Mouse (Mus musculus) retina, postnatal 7 days (tissue): ENCODE data around the gene Gm4792.

Experiments used
- DNase-seq: peaks from one replicate; pipeline ENCODE4 v3.0.0-alpha.2; 2012; ENCODE audit warnings: low read depth, low spot score

The Gm4792 gene

DNA sequence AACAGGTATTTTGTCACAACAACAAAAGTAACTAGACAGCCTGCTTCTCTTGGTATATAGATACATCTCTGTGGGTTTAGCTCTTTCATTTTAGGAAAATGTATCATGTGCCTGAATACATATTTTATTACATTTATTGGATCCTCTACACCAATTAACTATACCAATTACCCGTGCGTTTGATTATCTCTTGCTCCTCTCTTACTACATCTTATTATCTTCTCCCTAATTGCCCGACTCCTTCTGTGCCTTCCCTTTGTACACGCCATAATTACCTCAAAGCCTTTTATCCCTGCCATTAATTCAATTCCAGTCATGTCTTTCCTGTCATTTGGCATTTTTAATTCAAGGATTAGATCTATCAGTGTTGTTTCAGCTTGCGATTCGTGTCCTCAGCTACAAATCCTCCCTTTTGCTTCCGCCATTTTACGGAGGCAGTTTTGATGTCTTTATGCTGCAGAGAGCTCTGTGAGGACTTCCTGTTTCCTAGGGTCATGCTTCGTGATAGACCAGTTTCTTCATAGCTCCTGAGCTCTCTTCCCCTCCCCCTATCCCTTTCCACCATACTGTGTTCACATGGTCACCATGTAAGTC, 5.7 kb upstream of the Gm4792 start:
- no peak for DNase-seq

DNA sequence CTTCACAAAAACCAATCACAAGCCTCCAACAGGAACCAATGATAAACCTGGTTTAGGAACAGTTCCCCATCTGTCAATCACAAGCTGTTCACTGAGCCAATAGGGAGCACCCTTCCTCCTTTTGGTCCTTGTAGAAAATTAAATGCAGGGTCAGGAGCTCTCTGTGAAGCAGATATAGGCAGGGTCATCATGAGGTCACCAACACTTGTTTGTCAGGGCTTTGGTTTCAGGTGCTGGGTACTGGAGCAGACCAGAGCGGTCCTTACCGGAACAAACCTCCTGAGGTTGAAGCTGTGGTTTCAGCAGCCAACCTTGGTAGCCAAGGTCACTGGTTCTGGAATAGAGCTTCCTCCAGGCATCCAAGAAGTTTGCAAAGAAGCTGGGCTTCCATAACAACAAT, 798 bp upstream of the Gm4792 start:
- no peak for DNase-seq

DNA sequence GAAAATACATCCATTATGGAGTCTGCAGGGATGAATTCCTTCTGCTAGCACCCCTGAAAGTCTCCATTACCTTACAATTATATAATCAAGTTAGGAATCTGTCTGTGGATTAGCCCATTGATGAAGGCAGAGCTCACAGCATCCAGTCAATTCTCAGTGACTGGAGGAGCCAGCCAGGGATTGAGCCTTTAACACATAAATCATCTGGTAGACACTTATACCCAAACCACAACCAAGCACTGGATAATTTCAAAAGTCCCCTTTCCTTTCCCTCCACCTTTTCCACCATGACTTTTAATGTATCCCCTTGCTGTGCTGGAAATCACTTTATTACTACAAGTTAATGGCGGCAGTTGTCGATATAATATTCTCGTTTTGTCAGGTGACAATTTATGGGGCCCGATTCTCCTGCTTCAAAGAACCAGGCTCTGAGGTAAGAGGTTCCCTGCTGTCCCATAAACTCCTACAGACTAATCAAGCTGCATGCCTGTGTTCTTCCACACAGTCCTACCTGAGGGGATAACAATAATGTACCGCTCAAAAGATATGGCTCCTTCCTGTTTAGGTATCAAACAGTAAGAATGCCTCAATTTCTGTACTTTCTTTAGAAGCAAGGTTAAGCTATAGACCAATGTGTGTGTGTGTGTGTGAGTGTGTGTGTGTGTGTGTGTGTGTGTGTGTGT, 2.4 kb downstream of the Gm4792 start:
- DNase-seq: no peak

DNA sequence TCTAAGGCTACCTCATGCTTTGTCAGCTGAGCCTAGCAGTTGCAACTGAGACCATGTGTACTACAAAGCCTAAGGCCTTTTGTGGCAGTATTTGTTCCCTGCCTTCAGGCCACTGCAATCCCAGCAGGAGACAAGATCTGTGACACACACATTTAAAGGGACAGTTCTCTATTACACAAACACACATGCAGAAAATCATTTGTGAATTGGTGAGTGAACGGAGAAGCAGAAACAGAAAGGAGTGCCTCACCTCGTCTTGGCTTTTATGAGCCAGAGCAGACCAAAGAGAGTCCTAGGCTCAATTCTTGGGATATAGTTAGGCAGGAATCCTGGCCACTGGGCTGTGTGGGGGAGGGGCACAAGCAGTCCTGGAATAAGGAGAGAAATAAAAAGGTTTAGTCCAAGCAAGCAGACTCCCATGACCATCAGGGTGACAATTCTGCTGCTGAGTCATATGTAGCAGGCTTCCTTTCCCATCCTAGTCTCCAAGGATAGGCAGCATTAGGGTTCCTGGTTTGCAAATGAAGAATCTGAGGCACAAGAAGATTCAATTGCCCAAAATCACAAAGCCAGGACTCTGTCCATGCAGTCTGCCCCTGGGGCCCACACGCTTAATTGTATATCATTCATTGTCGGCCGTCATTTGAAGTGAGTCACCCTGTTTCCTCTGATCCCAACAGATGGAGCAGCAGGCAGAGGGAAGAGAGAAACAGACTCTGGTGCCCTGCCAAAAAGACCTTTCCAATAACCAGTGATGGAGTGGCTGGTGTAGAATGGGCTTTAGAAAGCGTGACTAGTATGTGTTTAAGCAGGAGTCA, 3.4 kb downstream of the Gm4792 start:
- DNase-seq: no peak

DNA sequence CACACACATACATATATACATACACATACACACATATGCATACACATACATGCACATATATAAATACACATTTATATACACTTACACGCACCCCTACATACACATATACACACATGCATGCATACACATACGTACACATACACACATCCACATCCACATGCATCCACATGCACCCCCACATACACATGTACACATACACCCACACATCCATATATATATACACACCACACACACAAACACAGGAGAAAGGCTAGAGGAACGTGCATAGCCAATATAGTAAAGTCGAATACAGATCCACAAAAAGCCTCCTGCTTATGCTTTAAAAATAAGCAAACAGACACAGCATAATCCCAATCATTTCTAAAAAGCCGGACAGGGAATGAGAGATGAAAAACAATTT, 4.1 kb downstream of the Gm4792 start:
- DNase-seq: no peak

DNA sequence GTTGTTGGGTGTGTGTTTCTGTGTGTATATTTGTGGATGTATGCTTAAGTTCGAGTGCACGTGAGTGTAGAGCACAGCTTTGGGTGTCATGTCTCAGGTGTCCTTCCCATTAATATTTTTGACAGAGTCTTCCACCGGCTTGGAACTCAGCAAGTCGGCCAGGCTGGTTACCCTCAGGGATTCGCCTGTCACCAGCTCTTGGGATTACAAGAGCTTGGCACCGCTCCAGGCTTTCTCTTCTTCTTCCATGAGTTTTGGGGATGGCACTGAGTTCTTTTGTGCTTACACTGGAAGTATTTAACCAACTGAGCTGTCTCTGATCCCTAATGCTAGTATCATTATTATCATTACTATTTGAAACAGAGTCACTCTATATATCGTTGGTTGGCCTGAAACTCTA, 15.7 kb downstream of the Gm4792 start:
- DNase-seq: no peak

DNA sequence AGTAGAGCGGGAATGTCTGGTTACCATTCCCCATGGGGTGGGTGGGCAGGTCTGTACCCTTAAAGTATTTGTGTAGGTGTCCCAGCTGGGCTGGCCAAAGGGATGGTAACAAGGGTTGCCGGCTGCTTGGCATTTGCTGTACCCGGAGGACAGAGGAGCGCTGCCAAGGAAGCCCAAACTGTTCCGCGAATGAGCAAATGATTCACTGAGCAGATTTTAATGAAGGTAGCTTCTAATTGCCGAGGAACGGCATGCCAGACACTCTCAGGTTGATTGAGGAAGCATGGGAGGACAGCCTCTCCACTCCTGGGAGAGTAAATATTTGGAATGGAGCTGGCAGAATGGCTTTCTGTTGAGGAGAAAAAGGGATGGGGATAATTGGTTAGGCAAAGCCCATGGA, 16.3 kb downstream of the Gm4792 start:
- DNase-seq: no peak

DNA sequence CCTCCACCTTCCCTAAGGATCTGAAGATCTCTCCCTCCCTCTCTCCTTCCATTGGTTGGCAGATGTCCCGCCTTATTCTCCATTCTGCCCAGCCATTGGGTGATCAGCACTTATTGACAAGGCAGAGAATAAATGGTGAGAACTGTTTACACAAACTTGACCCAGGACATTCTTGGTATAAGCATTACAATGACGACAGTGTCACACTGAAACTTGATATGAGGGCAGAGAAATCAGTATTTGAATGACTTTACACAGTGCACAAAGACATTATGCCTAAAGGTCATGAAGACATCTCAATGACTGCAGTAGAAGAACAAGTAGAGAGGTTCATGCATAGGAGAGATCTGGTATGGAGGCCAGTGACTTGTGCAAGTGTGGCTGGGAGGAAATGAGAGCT, 22.0 kb downstream of the Gm4792 start:
- DNase-seq: no peak

DNA sequence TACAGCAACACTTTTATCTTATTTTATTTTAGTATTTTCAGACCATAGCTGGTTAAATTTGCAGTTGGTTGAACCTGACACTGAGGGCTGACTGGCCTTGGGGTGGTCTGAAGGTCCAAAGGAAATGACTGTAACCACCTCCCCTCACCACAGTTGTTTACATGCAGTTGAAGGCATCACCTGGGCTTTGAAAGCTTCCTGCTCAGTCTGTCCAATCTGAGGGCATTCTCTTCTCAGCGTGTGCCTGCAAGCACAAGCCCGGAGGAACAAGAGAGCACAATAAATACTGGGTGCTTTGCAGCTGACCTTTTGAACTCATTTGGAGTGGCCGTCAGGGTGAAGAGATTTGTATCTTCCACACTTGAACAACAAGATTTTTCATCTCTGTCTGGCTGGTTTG, 23.2 kb downstream of the Gm4792 start:
- DNase-seq: no peak

DNA sequence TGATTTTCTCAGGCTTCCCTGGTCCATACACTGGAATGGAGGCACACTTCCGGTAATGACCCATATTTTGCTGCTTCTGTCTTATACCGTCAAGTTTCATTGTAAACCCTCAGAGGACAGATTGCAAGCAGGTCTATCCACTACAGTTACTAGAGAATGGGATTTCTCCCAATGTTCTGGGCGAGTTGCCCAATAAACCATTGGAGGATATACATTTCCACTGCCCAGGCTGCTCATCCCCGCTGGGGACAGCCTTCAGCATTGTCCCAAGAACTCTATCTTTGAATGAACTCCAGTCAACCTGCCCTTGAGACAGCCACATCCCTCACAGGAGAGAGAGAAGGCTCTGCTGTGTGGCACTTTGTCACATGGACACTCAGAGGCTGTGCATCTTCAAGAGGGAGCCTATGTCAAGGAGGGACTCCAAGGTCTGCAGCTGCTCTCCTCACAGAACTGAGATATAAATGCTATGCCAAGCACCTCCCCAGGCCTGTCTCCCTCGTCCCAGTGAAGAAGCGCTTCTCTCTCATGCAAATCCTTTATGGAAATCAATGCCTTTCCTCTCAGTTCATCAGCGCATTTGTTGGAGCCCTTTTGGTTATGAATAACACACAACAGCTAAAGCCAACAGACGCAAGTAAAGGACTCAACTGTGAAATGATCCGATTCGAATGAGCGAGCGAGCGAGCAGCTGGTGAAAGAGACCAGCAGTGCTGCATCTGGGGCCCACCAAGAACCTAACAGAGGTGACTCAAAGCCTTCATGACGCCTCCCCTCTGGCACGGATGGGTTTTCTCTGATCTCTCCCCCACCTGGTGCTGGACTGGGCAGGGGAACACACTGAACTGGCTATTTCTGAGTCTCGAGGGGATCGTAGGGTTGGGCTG, 32.6 kb downstream of the Gm4792 start:
- no peak for DNase-seq

DNA sequence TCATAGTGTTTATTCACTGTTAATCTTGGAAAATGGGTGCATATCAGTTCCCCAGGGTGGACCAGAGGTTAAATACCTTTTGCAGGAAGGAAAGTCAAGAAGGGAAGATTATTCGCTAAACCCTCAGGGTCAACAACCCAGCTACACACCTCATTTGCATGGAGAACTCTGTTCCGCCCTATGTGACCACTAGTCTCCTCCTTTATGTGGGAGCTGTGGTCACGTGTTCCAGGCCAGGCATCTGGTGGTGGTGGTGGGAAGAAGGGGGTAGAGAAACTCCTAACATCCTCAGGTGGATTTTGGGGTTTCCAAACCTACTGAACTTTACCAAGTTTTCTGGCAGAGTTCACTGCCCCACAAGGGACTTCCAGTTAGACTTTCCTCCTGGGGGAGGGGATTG, 35.3 kb downstream of the Gm4792 start:
- no peak for DNase-seq

DNA sequence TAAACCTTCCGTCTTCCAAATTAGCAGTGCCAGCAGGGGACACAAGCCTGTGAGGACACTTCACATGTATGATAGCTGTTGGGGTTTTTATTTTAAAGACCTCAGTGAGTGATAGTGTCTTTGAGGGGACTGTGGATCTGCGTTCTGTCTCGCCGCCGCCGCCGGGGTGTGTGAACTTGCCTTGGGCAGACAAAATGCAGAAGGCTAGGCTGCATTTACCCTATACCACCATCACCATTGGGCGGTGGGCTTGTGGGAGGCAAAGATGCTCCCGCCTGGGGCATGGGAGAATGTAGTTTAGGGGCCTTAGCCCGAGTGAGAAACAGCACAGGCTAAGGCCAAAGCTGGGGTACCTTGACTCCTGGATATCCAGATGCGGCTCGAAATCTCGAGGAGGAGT, 35.9 kb downstream of the Gm4792 start:
- DNase-seq: no peak

DNA sequence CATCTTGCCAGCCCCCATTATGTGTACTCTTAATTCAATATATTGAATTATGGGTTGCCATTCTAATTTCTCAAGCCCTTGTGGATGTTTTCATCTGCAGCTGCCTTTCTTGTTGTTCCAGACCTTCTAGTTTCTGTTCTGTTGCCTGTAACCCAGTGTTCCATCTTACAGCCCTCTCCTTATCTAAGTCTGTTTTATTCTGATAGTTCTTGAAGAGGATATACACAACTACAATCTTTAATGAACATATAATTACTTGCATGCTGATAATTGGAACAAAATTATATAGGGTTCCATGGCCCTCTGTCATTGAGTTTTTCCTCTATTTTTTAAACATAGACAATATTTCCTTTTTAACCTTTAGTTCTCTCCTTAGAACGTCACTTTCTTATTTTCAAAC, 38.0 kb downstream of the Gm4792 start:
- DNase-seq: no peak

DNA sequence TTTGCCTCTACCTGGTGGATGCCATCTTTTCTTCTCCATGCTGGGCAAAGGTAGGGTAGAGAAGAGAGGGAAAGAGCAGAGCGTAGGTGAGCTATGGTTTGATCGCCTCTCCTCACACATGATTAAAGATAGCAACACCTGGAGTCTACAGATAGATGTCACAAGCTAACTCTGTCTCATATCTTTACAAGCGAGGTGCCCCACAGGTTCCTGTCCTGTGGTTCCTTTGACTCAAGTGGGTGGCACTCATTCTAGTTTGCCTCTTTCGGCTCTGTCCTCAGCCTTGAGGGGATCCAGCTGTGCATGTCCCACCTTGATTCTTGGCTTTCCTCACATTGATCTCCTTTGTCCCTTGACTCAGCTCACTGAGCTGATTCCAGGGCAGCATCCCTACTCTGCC, 42.0 kb downstream of the Gm4792 start:
- no peak for DNase-seq

DNA sequence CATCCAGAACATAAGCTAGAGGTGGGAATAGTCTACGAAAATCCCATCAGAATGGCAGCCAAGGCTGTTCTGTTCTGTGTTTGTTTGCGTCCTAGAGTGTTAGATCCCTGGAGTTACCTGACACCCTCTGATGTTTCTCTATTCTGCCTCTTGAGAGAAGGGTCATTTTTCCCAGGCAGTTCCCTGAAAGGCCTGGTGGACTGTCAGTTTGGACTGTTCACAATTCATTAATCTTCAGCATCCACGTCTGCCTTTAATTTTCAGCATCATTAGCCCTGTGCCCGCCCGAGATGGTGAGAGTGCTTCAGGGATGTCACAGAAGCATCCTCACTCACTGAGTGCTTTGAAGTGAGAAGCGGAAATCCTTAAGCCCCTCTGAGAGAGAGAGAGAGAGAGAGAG, 42.8 kb downstream of the Gm4792 start:
- no peak for DNase-seq

DNA sequence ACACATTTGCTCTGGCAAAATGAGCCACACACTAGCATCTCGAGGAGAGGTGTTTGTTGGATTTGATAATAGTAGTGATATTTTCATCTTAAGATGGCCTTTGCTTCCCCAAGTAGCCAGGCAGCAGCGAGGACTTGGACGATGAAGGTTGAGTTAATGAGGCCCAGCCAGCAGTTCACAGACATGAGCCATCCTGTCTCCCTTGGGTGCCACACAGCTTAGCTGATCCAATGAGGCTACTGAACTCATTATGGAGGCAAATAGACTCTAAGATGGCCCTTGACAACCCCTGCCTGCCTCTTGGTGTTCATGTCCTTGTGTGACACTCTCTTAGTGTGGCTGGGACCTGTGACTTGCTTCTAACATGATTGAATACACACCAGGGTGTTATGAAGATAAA, 43.7 kb downstream of the Gm4792 start:
- DNase-seq: no peak

DNA sequence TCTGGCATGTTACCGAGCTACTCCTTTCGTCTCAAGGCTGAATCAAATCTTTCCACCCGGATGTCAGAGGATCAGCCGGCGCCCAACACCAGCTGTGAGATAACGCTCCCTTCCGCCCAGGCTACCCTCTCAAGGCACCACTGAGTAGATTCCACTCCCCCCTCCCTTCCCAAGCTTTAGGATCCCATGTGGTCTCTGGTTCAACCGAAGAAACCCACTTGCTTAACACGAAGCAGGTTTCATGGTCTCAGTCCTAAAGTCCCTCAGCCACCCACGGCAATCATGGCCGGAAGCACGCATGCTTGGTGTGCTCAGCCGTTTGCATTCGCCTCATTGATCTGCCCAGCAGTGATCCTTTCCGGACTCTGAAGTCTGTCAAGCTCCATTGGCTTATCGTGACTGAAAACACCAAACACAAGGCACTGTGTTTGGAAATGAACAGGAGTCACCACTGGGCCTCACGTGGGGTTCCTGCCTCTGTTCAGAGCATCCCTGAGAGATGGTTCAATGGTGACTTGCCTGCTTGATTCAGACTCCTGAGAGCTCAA, 45.2 kb downstream of the Gm4792 start:
- DNase-seq: no peak

DNA sequence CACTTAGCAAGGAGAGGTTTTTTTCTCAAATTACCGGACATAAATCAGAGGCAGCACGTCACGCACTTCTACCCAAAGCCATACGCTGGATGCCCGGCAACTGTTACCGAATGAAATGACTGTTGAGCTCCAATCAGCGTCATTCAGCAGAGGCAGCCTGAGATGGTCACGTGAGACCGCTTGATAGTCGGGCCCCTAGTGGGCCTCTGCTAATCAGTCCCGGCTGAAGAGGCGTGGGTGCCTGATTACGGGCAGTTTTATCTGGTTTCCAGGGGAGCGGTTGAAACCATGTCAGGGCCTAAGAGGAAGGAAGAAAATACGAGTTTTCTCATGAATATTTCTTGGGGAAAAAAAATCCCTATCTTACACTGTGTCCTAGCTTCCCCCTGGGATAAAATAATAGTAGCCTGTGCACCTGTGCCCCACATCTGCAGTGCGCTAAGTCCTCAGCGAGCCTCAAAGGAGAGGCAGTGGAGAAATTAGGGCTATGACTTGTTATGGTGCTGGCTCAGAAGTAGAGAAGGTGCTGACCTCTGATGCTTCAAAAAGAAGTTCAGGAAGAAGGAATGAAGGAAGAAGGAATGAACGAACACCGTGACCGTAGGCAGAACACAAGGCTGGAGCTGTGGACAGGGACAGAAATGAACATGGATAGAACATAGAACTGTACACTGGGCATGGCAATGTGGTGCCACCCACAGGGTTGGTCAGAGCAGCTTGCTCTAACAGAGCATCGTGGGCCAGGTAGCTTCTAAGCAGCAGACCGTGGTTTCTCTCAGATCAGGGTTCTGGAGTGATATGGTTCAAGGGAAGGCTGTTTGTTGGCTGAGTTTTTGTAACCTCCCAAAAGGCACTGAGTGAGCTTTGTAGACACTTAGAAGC, 48.7 kb downstream of the Gm4792 start:
- peak; percentile 43 for DNase-seq

DNA sequence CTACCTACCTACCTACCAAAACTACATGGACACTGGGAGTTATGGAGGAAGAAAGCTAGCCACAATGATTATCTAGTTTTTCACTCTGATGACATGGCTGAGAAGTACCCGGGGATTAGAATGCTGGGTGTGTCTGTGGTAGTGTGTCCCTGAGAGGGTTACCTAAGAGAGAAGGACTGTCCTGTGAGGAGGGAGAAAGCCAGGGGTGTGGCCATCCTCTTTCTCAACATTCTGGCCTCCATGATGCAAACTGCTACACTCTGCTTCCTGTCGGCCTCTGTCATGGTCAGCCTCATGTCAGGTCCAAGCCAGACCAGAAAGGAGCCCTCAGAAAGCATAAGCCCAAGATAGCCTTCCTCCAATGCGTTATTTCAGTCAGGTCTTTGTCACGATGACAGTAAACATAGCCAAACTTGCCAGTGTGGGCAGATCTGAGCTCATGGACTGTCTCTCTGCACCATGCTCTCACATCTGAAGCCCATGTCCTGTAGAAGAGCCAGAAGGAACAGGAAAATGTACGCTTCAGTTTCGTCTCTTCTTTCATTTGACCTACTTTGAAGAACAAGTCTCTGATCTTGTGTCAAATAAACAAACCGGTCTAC, 50.7 kb downstream of the Gm4792 start:
- no peak for DNase-seq
